Mouse (Mus musculus) small intestine, adult 2 months (tissue): ENCODE measurements around the gene Med12l.

Experiments used
- CTCF ChIP-seq: fragments of 200-500 bp; IDR thresholded peaks from 2 replicates; pipeline ENCODE4 v1.5.1; 2012; ENCODE audit warnings: low read depth, mild to moderate bottlenecking, control low read depth, inconsistent platforms, low read length, moderate library complexity, mixed read lengths; ENCODE audit not compliant: insufficient replicate concordance, insufficient read length; ENCODE audit errors: extremely low read depth
- POLR2A ChIP-seq: fragments of 200-500 bp; IDR thresholded peaks from 2 replicates; pipeline ENCODE4 v1.6.1; 2012; ENCODE audit warnings: low read depth, mild to moderate bottlenecking, control low read depth, inconsistent platforms, low read length, moderate library complexity

DNA sequence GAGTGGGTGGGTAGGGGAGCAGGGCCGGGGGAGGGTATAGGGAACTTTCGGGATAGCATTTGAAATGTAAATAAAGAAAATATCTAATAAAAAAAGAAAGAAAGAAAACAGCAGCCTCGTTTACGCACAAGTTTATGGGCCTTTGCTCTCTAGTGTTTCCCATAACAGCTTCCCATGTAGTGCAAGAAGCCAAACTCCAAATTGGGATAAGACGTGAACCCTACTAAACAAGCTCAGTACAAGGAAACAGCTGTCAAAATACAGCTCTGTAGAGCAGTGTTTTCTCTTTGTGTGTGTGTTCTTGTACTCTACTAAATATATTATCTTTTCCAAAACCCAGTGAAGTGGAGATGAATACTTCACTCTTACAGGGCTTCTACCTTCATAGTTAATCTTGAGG lies 139.6 kb downstream of the Med12l start:
- no peak for TF ChIP-seq POLR2A
- no peak for TF ChIP-seq CTCF
